Mouse (Mus musculus) adrenal gland, postnatal 25 days (tissue): ENCODE data around the gene Hmcn1. TPM values are rescaled to one million over a fixed set of nuclear protein-coding genes. Genes with fewer than 3 reads are reported as not detected.

Experiments
- DNase-seq: peaks from one replicate; pipeline ENCODE4 v3.0.0; 2021; ENCODE audit warnings: mixed read lengths
- total RNA-seq: library from RNA; stranded (reverse); gene quantifications from 2 replicates; pipeline ENCODE4 v1.2.3, GENCODE M21; 2021

The Hmcn1 gene
- total RNA-seq, 1 experiment from 2014 or later = 2.6 TPM

- DNase-seq = no peak
Observed at GRCm38 (mm10) chr1:150776741-150777140, 216.5 kb downstream of the Hmcn1 start.

- no peak for DNase-seq
Observed at GRCm38 (mm10) chr1:150775742-150776141, 217.5 kb downstream of the Hmcn1 start.

GRCm38 (mm10) chr1:150772958-150773357 lies 220.3 kb downstream of the Hmcn1 start:
- no peak for DNase-seq

- no peak for DNase-seq
Observed at GRCm38 (mm10) chr1:150770948-150771521, 222.2 kb downstream of the Hmcn1 start.

- DNase-seq = no peak
Observed at GRCm38 (mm10) chr1:150769836-150770235, 223.4 kb downstream of the Hmcn1 start.

- DNase-seq = no peak
Observed at GRCm38 (mm10) chr1:150761678-150762077, 231.6 kb downstream of the Hmcn1 start.

GRCm38 (mm10) chr1:150760801-150761331 lies 232.4 kb downstream of the Hmcn1 start:
- no peak for DNase-seq

GRCm38 (mm10) chr1:150759476-150760079 lies 233.7 kb downstream of the Hmcn1 start:
- DNase-seq = peak; percentile 10

- no peak for DNase-seq
Observed at GRCm38 (mm10) chr1:150753920-150754319, 239.3 kb downstream of the Hmcn1 start.

GRCm38 (mm10) chr1:150748783-150749182 lies 244.5 kb downstream of the Hmcn1 start:
- no peak for DNase-seq

- DNase-seq = no peak
Observed at GRCm38 (mm10) chr1:150747771-150748170, 245.5 kb downstream of the Hmcn1 start.

GRCm38 (mm10) chr1:150743097-150743843 lies 250.0 kb downstream of the Hmcn1 start:
- DNase-seq = no peak

GRCm38 (mm10) chr1:150742376-150743087 lies 250.7 kb downstream of the Hmcn1 start:
- no peak for DNase-seq

GRCm38 (mm10) chr1:150711438-150711837 lies 281.8 kb downstream of the Hmcn1 start:
- DNase-seq = no peak

GRCm38 (mm10) chr1:150706502-150706901 lies 286.7 kb downstream of the Hmcn1 start:
- DNase-seq = no peak

GRCm38 (mm10) chr1:150697749-150698148 lies 295.5 kb downstream of the Hmcn1 start:
- DNase-seq = no peak

- no peak for DNase-seq
Observed at GRCm38 (mm10) chr1:150682044-150682443, 311.2 kb downstream of the Hmcn1 start.

- no peak for DNase-seq
Observed at GRCm38 (mm10) chr1:150681433-150681832, 311.8 kb downstream of the Hmcn1 start.

GRCm38 (mm10) chr1:150681006-150681405 lies 312.2 kb downstream of the Hmcn1 start:
- DNase-seq = peak; percentile 3

- no peak for DNase-seq
Observed at GRCm38 (mm10) chr1:150680345-150680744, 312.9 kb downstream of the Hmcn1 start.

GRCm38 (mm10) chr1:150645314-150645713 lies 347.9 kb downstream of the Hmcn1 start:
- no peak for DNase-seq

GRCm38 (mm10) chr1:150639522-150639921 lies 353.7 kb downstream of the Hmcn1 start:
- DNase-seq = no peak

- DNase-seq = no peak
Observed at GRCm38 (mm10) chr1:150632506-150632905, 360.7 kb downstream of the Hmcn1 start.
